Mouse (Mus musculus): ENCODE data around the gene Klrg1. TPM values are rescaled to one million over a fixed set of nuclear protein-coding genes. Genes with fewer than 3 reads are reported as not detected.

Klrg1 gene
- polyA plus RNA-seq, 1 experiment from 2014 or later: 0.99 TPM

- Histone ChIP-seq H3K27me3 (replicated peaks; ENCODE audit: control insufficient read depth, insufficient read depth, low read length) (no peaks in the 10 kb centered on the region), H3K36me3 (ENCODE audit: control insufficient read depth, insufficient read depth, low read length) (no peaks in the 10 kb centered on the region), H3K9me3 (ENCODE audit: control insufficient read depth, low read length) (no peaks in the 10 kb centered on the region), H3K9ac (ENCODE audit: low read depth, low read length) (no peak overlapping the region), H3K4me3 (ENCODE audit: low read length) (no peak overlapping the region), H3K27ac (ENCODE audit: low read depth, low read length) (no peak overlapping the region), H3K4me1 (ENCODE audit: control insufficient read depth, insufficient read depth, low read depth, low read length) (no peaks in the 10 kb centered on the region), H3K4me2 (ENCODE audit: low read length) (no peak overlapping the region)
- no peak for ATAC-seq
- 96% methylated on average over 1 of the region's 1 CpGs for WGBS
Measured at GRCm38 (mm10) chr6:122284823-122285222, 2.1 kb upstream of the Klrg1 start.

GRCm38 (mm10) chr6:122284304-122284703 is 1.6 kb upstream of the Klrg1 start:
- no peak for ATAC-seq
- no peaks in the 10 kb centered on the region for H3K4me1 ChIP-seq (ENCODE audit: control insufficient read depth, insufficient read depth, low read depth, low read length)
- H3K9ac ChIP-seq (ENCODE audit: low read depth, low read length): no peak overlapping the region
- no peaks in the 10 kb centered on the region for H3K27me3 ChIP-seq (replicated peaks; ENCODE audit: control insufficient read depth, insufficient read depth, low read length)
- H3K9me3 ChIP-seq (ENCODE audit: control insufficient read depth, low read length): no peaks in the 10 kb centered on the region
- no peak overlapping the region for H3K27ac ChIP-seq (ENCODE audit: low read depth, low read length)
- no peak overlapping the region for H3K4me2 ChIP-seq (ENCODE audit: low read length)
- H3K36me3 ChIP-seq (ENCODE audit: control insufficient read depth, insufficient read depth, low read length): no peaks in the 10 kb centered on the region
- 82% methylated on average over 4 of the region's 4 CpGs for WGBS
- no peak overlapping the region for H3K4me3 ChIP-seq (ENCODE audit: low read length)

DNA sequence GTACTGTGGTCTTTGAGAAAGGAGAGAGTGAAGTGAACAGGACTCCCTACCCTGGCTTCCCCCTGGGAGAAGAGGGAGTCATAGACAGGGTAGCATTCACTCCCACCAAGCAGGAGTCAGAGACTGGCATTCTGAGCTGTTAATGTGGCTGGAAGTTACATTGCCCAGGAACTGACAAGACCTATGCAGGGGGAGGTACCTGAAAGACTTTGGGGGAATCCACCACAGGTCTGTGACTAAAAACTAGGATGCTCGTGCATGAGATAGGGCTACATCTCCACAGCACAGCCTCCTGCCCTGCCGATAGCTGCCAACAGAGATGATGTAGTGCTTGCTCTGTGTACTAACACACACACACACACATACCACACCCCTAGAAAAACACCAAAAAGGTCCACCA is 747 bp upstream of the Klrg1 start:
- Histone ChIP-seq H3K4me2 (ENCODE audit: low read length) (no peak overlapping the region), H3K27me3 (replicated peaks; ENCODE audit: control insufficient read depth, insufficient read depth, low read length) (no peaks in the 10 kb centered on the region), H3K36me3 (ENCODE audit: control insufficient read depth, insufficient read depth, low read length) (no peaks in the 10 kb centered on the region), H3K4me1 (ENCODE audit: control insufficient read depth, insufficient read depth, low read depth, low read length) (no peaks in the 10 kb centered on the region), H3K9ac (ENCODE audit: low read depth, low read length) (no peak overlapping the region), H3K27ac (ENCODE audit: low read depth, low read length) (no peak overlapping the region), H3K4me3 (ENCODE audit: low read length) (no peak overlapping the region), H3K9me3 (ENCODE audit: control insufficient read depth, low read length) (no peaks in the 10 kb centered on the region)
- ATAC-seq: no peak
- 80% methylated on average over 2 of the region's 2 CpGs for WGBS

DNA sequence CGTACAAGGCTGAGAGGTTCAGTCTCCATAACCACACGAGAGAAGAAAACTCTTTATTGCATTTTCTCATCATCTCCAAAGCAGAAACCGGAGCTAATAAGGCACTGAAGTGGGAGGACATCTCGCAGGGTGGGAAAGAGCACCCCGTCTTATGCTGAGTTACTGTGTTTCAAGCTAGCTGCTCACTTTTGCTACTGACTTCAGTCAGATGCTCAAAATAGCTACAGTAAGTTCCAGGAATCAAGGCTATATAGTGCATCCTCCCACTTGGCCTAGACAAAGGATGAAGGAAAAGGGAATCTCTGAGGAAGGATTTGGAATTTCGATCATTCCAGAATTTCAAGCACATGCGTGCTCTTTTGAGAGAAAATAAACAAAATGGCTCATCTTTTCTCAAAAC is 6.1 kb downstream of the Klrg1 start:
- Histone ChIP-seq H3K36me3 (ENCODE audit: control insufficient read depth, insufficient read depth, low read length) (no peaks in the 10 kb centered on the region), H3K4me1 (ENCODE audit: control insufficient read depth, insufficient read depth, low read depth, low read length) (no peaks in the 10 kb centered on the region), H3K27ac (ENCODE audit: low read depth, low read length) (no peak overlapping the region), H3K9ac (ENCODE audit: low read depth, low read length) (no peak overlapping the region), H3K9me3 (ENCODE audit: control insufficient read depth, low read length) (no peaks in the 10 kb centered on the region), H3K27me3 (replicated peaks; ENCODE audit: control insufficient read depth, insufficient read depth, low read length) (no peaks in the 10 kb centered on the region), H3K4me3 (ENCODE audit: low read length) (no peak overlapping the region), H3K4me2 (ENCODE audit: low read length) (no peak overlapping the region)
- 91% methylated on average over 7 of the region's 7 CpGs for WGBS
- no peak for ATAC-seq

DNA sequence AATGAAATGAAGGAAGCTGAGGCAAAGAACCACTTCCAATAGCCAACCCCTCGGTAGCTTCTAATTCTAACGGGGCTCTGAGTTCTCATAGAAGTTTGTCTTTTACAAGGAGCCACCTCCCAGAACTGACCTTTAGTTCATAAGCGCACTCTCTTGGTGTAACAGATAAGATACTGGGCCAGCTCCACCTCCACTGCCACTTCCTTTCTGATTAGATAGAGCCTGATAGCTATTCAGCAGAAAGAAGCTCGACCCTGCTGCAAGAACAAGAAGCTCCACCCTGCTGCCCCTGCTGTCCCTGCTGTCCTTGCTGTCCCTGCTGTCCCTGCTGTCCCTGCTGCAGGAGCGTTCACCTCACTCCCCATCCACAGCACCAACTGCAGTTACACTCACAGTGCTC is 8.1 kb downstream of the Klrg1 start:
- Histone ChIP-seq H3K27me3 (replicated peaks; ENCODE audit: control insufficient read depth, insufficient read depth, low read length) (no peaks in the 10 kb centered on the region), H3K27ac (ENCODE audit: low read depth, low read length) (no peak overlapping the region), H3K4me1 (ENCODE audit: control insufficient read depth, insufficient read depth, low read depth, low read length) (no peaks in the 10 kb centered on the region), H3K9me3 (ENCODE audit: control insufficient read depth, low read length) (no peaks in the 10 kb centered on the region), H3K4me2 (ENCODE audit: low read length) (no peak overlapping the region), H3K36me3 (ENCODE audit: control insufficient read depth, insufficient read depth, low read length) (no peaks in the 10 kb centered on the region), H3K4me3 (ENCODE audit: low read length) (no peak overlapping the region), H3K9ac (ENCODE audit: low read depth, low read length) (no peak overlapping the region)
- WGBS: 74% methylated on average over 5 of the region's 5 CpGs
- ATAC-seq: no peak

DNA sequence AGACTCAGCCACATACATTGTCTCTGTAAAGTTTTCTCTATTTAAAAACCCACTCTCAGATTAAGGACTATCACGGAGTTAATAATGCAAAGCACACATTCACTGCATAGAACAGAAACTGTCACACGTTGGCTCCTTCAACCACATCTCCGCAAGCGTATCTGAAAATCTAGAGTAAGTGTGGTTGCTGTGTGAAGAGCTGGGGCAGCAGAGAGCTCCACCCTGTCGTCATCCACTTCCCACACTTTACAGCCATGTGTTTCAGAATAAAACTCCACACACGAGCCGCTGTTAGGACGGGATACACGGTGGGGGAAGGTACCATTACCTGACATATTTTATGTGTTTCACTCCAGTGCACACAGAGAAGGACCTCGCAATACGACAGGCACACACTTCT is 12.5 kb downstream of the Klrg1 start:
- H3K36me3 ChIP-seq (ENCODE audit: control insufficient read depth, insufficient read depth, low read length): no peaks in the 10 kb centered on the region
- no peak overlapping the region for H3K4me2 ChIP-seq (ENCODE audit: low read length)
- H3K27ac ChIP-seq (ENCODE audit: low read depth, low read length): no peak overlapping the region
- H3K9me3 ChIP-seq (ENCODE audit: control insufficient read depth, low read length): no peaks in the 10 kb centered on the region
- no peaks in the 10 kb centered on the region for H3K4me1 ChIP-seq (ENCODE audit: control insufficient read depth, insufficient read depth, low read depth, low read length)
- H3K9ac ChIP-seq (ENCODE audit: low read depth, low read length): no peak overlapping the region
- no peak overlapping the region for H3K4me3 ChIP-seq (ENCODE audit: low read length)
- H3K27me3 ChIP-seq (replicated peaks; ENCODE audit: control insufficient read depth, insufficient read depth, low read length): no peaks in the 10 kb centered on the region
- no peak for ATAC-seq
- 79% methylated on average over 11 of the region's 11 CpGs for WGBS

GRCm38 (mm10) chr6:122269170-122269569 is 13.5 kb downstream of the Klrg1 start:
- Histone ChIP-seq H3K36me3 (ENCODE audit: control insufficient read depth, insufficient read depth, low read length) (no peaks in the 10 kb centered on the region), H3K4me3 (ENCODE audit: low read length) (no peak overlapping the region), H3K9me3 (ENCODE audit: control insufficient read depth, low read length) (no peaks in the 10 kb centered on the region), H3K4me1 (ENCODE audit: control insufficient read depth, insufficient read depth, low read depth, low read length) (no peaks in the 10 kb centered on the region), H3K4me2 (ENCODE audit: low read length) (no peak overlapping the region), H3K27ac (ENCODE audit: low read depth, low read length) (no peak overlapping the region), H3K9ac (ENCODE audit: low read depth, low read length) (no peak overlapping the region), H3K27me3 (replicated peaks; ENCODE audit: control insufficient read depth, insufficient read depth, low read length) (no peaks in the 10 kb centered on the region)
- no peak for ATAC-seq
- 90% methylated on average over 4 of the region's 4 CpGs for WGBS

GRCm38 (mm10) chr6:122268561-122268960 is 14.1 kb downstream of the Klrg1 start:
- no peak overlapping the region for H3K4me2 ChIP-seq (ENCODE audit: low read length)
- no peaks in the 10 kb centered on the region for H3K4me1 ChIP-seq (ENCODE audit: control insufficient read depth, insufficient read depth, low read depth, low read length)
- H3K27ac ChIP-seq (ENCODE audit: low read depth, low read length): no peak overlapping the region
- 29% methylated on average over 3 of the region's 3 CpGs for WGBS
- H3K27me3 ChIP-seq (replicated peaks; ENCODE audit: control insufficient read depth, insufficient read depth, low read length): no peaks in the 10 kb centered on the region
- no peaks in the 10 kb centered on the region for H3K36me3 ChIP-seq (ENCODE audit: control insufficient read depth, insufficient read depth, low read length)
- ATAC-seq: peak; percentile 89
- no peak overlapping the region for H3K4me3 ChIP-seq (ENCODE audit: low read length)
- no peak overlapping the region for H3K9ac ChIP-seq (ENCODE audit: low read depth, low read length)
- H3K9me3 ChIP-seq (ENCODE audit: control insufficient read depth, low read length): no peaks in the 10 kb centered on the region

DNA sequence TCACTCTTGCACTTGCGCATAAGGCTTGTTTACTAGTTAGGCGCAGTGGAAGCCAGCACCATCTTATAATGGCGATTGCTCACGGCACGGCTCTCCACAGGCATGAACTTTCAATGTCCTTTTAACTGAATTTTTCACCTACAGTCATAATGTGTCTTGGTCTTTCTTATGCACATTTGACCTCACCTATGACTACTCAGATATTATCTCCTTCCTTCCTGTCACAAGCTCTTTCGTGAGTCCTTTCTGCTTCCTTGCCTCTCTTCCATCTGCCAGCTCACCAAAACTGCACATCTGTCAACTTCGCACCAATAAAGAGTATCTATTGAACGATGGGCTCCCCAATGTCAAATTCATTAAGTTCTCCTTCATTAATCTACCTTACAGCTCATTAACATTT is 20.1 kb downstream of the Klrg1 start:
- Histone ChIP-seq H3K36me3 (ENCODE audit: control insufficient read depth, insufficient read depth, low read length) (no peaks in the 10 kb centered on the region), H3K4me3 (ENCODE audit: low read length) (no peak overlapping the region), H3K27me3 (replicated peaks; ENCODE audit: control insufficient read depth, insufficient read depth, low read length) (no peaks in the 10 kb centered on the region), H3K9me3 (ENCODE audit: control insufficient read depth, low read length) (no peaks in the 10 kb centered on the region), H3K4me2 (ENCODE audit: low read length) (no peak overlapping the region), H3K27ac (ENCODE audit: low read depth, low read length) (no peak overlapping the region), H3K4me1 (ENCODE audit: control insufficient read depth, insufficient read depth, low read depth, low read length) (no peaks in the 10 kb centered on the region), H3K9ac (ENCODE audit: low read depth, low read length) (no peak overlapping the region)
- ATAC-seq: no peak
- 85% methylated on average over 8 of the region's 8 CpGs for WGBS

GRCm38 (mm10) chr6:122252146-122252545 is 30.5 kb downstream of the Klrg1 start:
- H3K9ac ChIP-seq (ENCODE audit: low read depth, low read length): no peak overlapping the region
- ATAC-seq: no peak; the same call in 1 of the 2 replicates
- H3K27me3 ChIP-seq (replicated peaks; ENCODE audit: control insufficient read depth, insufficient read depth, low read length): no peaks in the 10 kb centered on the region
- H3K4me2 ChIP-seq (ENCODE audit: low read length): no peak overlapping the region
- H3K9me3 ChIP-seq (ENCODE audit: control insufficient read depth, low read length): no peaks in the 10 kb centered on the region
- no peak overlapping the region for H3K27ac ChIP-seq (ENCODE audit: low read depth, low read length)
- H3K4me3 ChIP-seq (ENCODE audit: low read length): no peak overlapping the region
- no peaks in the 10 kb centered on the region for H3K4me1 ChIP-seq (ENCODE audit: control insufficient read depth, insufficient read depth, low read depth, low read length)
- 22% methylated on average over 1 of the region's 1 CpGs for WGBS
- H3K36me3 ChIP-seq (ENCODE audit: control insufficient read depth, insufficient read depth, low read length): no peaks in the 10 kb centered on the region
